Mouse (Mus musculus): ENCODE data around the gene Stat4. TPM values are rescaled to one million over a fixed set of nuclear protein-coding genes. Genes with fewer than 3 reads are reported as not detected.

Stat4 gene
- total and polyA plus RNA-seq, 3 experiments, result 11.4 to 17.5 (median 16.7) TPM

- dilution Hi-C loops (cut with MboI; ENCODE audit: extremely low pct_ligation_motif_present, extremely low pct_unique_long_range_greater_than_20kb, low sequenced_read_pairs) (no loop called here), in situ Hi-C loops (cut with MboI; ENCODE audit: low pct_ligation_motif_present, low pct_unique_long_range_greater_than_20kb, low sequenced_read_pairs) (loop anchor here (5.0 kb wide), 1 partner anchor 35 kb away; no protein-coding TSS in a partner anchor)
- Histone ChIP-seq H3K27me3 (replicated peaks) (no peaks in the 10 kb centered on the region), H3K36me3 (replicated peaks in 1 of 2; ENCODE audit: control insufficient read depth in 1 of 2, insufficient read depth in 1 of 2, low read length in 1 of 2) (peaks cover 8 to 23% of the 10 kb centered on the region in 2 experiments), H3K4me1 (ENCODE audit: control insufficient read depth in 1 of 2, insufficient read depth in 2 of 2) (peaks cover 17 to 27% of the 10 kb centered on the region in 2 experiments), H3K4me3 (replicated peaks in 1 of 3; ENCODE audit: low read depth in 2 of 3, low read length in 2 of 3, poor library complexity in 1 of 3) (no peak overlapping the region), H3K9ac (ENCODE audit: insufficient read depth, low read depth) (no peak overlapping the region), H3K9me3 (replicated peaks; ENCODE audit: low read length) (peaks cover 4% of the 10 kb centered on the region), H3K27ac (ENCODE audit: insufficient read depth, low read depth) (peak overlapping the region; percentile 56; the same call in 1 of the 2 replicates), H3K4me2 (ENCODE audit: insufficient read depth, low read depth, poor library complexity, severe bottlenecking) (peak overlapping the region; percentile 40), H3K79me2 (replicated peaks; ENCODE audit: control insufficient read depth, extremely low read depth, insufficient read depth, poor library complexity, severe bottlenecking) (no peaks in the 10 kb centered on the region)
- TF ChIP-seq IRF4 (IDR thresholded peaks at IDR 0.05; ENCODE audit: low read depth, low read length), result peak; percentile 29; the same call in 1 of the 2 replicates
- 0 out of 2 replicates have a peak, but pooled peaks have one; percentile 8 for TF ChIP-seq BHLHE40 (IDR thresholded peaks at IDR 0.05; ENCODE audit: low read depth, low read length)
- TF ChIP-seq ZNF384 (IDR thresholded peaks at IDR 0.05; ENCODE audit: low read depth, low read length), result no peak
- no peak for DNase-seq (ENCODE audit: extremely low read depth)
Measured at GRCm38 (mm10) chr1:52021936-52022725, 35.2 kb downstream of the Stat4 start.

- dilution Hi-C loops (cut with MboI; ENCODE audit: extremely low pct_ligation_motif_present, extremely low pct_unique_long_range_greater_than_20kb, low sequenced_read_pairs), result no loop called here
- H3K9ac ChIP-seq (ENCODE audit: insufficient read depth, low read depth), result no peak overlapping the region
- H3K4me2 ChIP-seq (ENCODE audit: insufficient read depth, low read depth, poor library complexity, severe bottlenecking), result no peak overlapping the region
- peaks cover 0 to 5% of the 10 kb centered on the region in 2 experiments; a peak in 1 of 4 replicates for H3K4me1 ChIP-seq (ENCODE audit: control insufficient read depth in 1 of 2, insufficient read depth in 2 of 2)
- no peak overlapping the region for H3K4me3 ChIP-seq (replicated peaks in 1 of 3; ENCODE audit: low read depth in 2 of 3, low read length in 2 of 3, poor library complexity in 1 of 3)
- no peaks in the 10 kb centered on the region for H3K27me3 ChIP-seq (replicated peaks)
- DNase-seq (ENCODE audit: extremely low read depth), result no peak
- peaks cover 8 to 27% of the 10 kb centered on the region in 2 experiments for H3K36me3 ChIP-seq (replicated peaks in 1 of 2; ENCODE audit: control insufficient read depth in 1 of 2, insufficient read depth in 1 of 2, low read length in 1 of 2)
- H3K79me2 ChIP-seq (replicated peaks; ENCODE audit: control insufficient read depth, extremely low read depth, insufficient read depth, poor library complexity, severe bottlenecking), result no peaks in the 10 kb centered on the region
- H3K9me3 ChIP-seq (replicated peaks; ENCODE audit: low read length), result peaks cover 3% of the 10 kb centered on the region
- in situ Hi-C loops (cut with MboI; ENCODE audit: low pct_ligation_motif_present, low pct_unique_long_range_greater_than_20kb, low sequenced_read_pairs), result no loop called here
- no peak for TF ChIP-seq MXI1 (IDR thresholded peaks at IDR 0.05; ENCODE audit: low read depth, low read length)
- TF ChIP-seq ZC3H11A (IDR thresholded peaks at IDR 0.05; ENCODE audit: low read depth, low read length), result no peak
- no peak for TF ChIP-seq TCF12 (IDR thresholded peaks at IDR 0.05; ENCODE audit: low read depth, low read length)
- no peak for TF ChIP-seq HCFC1 (IDR thresholded peaks at IDR 0.05; ENCODE audit: low read depth, low read length)
- TF ChIP-seq BHLHE40 (IDR thresholded peaks at IDR 0.05; ENCODE audit: low read depth, low read length), result no peak
- no peak for TF ChIP-seq MAFK (IDR thresholded peaks at IDR 0.05; ENCODE audit: insufficient replicate concordance, low read length)
- no peak overlapping the region for H3K27ac ChIP-seq (ENCODE audit: insufficient read depth, low read depth)
Measured at GRCm38 (mm10) chr1:52028686-52029085, 41.7 kb downstream of the Stat4 start.
